Mouse (Mus musculus) ES-Bruce4 (cell line): Measurements from ENCODE around the gene Kat7.

Source experiments
- CTCF ChIP-seq: IDR thresholded peaks from one replicate; pipeline ENCODE4 v1.8.1; 2011; ENCODE audit warnings: low read depth, low read length
- EP300 ChIP-seq: IDR thresholded peaks from 2 replicates; pipeline ENCODE4 v1.6.1; 2011; ENCODE audit warnings: low read depth, low read length; ENCODE audit not compliant: insufficient read depth
- POLR2A ChIP-seq: IDR thresholded peaks from one replicate; pipeline ENCODE4 v1.8.1; 2011; ENCODE audit warnings: low read length; ENCODE audit not compliant: insufficient read depth

DNA sequence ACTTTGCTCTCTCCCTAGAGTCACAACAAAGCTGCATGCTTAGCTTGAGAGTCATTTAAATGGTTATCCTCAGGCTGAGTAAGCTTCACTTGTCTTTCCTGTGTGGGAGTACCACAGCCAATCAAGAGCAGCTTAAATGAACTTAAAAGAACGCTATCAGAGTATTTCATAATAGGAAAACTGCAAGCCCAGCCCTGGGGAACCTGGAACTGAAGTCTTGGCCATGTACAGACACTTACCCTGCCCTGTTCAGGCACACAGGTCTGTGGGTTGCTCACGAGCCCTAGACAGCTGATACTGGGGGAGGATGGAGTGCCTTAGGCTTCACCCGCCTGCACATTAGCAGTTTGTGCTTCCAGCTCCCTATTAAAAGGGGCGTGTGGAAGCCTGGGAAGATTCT, 33.1 kb upstream of the Kat7 start:
- no peak for TF ChIP-seq POLR2A
- TF ChIP-seq CTCF: no peak
- TF ChIP-seq EP300: no peak
